Mouse (Mus musculus): ENCODE data around the gene Snrnp200. TPM values are rescaled to one million over a fixed set of nuclear protein-coding genes. Genes with fewer than 3 reads are reported as not detected.
"Not testable (repeated sequence)": the region's sequence is repeated elsewhere in the genome, so short reads cannot be mapped to it uniquely, and the experiment has no call there.

Gene Snrnp200
- total RNA-seq (2014; rRNA removed) (95.1 and 106 TPM in 2 replicates), polyA plus RNA-seq (2015; fragmentation: Nextera tagmentation; extraction: Ambion mirVana) (32.5 and 32.9 TPM in 2 replicates)

DNA sequence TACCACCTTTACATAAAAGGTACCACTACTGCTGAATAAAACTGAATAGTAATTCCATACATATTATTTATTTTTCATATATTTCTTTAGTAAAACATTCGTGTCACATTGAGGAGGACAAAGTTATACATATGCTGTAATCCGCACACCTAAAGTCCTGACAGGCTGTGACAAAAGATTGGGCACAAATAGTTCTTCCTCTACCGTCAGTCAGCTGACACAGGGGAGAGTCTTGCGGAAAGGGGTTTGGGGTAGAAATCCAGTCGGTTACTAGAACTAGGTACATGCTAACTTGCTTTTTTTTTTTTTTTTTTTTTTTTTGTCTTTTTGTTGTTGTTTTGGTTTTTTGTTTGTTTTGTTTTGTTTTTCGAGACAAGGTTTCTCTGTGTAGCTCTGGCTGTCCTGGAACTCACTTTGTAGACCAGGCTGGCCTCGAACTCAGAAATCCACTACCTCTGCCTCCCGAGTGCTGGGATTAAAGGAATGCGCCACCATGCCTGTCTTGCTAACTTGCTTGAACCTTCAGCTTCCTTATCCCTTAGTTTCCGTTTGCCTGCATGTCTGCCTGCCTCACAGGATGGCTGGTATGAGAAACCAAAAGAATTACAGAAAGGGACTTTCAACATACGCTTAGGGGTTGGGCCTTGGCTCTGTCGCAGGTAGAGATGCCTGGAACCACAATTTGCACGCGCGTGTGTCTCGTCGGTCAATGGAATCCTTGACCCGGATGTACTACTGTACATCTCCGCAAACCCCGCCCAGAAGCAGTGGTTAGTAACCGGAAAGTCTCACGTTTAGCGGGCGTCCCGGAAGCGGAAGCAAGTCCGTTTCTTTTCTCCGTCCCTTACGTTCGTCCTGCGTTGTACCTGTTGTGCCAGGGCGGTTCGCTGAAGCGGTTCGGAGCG lies at the start of gene Snrnp200, which contains the start of gene 1810024B03Rik:
Snrnp200 (plus strand) TSS at position 840 of the 905 bp plus-strand sequence.
1810024B03Rik (minus strand) TSS at position 734 of the 905 bp plus-strand sequence.
- Histone ChIP-seq H3K4me1 (ENCODE audit: insufficient read depth, low read length) (0 out of 2 replicates have a peak, but pooled peaks cover 6% of the 10 kb centered on the region), H3K9me3 (ENCODE audit: low read length) (no peaks in the 10 kb centered on the region), H3K4me2 (ENCODE audit: low read depth, low read length, poor library complexity, severe bottlenecking) (peak within 1 kb of the TSS; percentile 76), H3K27me3 (ENCODE audit: insufficient read depth, low read length) (no peaks in the 10 kb centered on the region), H3K36me3 (ENCODE audit: insufficient read depth, low read length) (peaks cover 24% of the 10 kb centered on the region), H3K27ac (ENCODE audit: low read depth, low read length) (peak within 1 kb of the TSS; percentile 73), H3K9ac (replicated peaks; ENCODE audit: low read length, poor library complexity, severe bottlenecking) (peak within 1 kb of the TSS; percentile 80), H3K4me3 (ENCODE audit: low read depth, low read length) (peak within 1 kb of the TSS; percentile 82)
- ATAC-seq (ENCODE audit: low FRiP score) (peak; percentile 97), DNase-seq (ENCODE audit: low spot score) (peak; percentile 98)
- TF ChIP-seq CTCF (IDR thresholded peaks at IDR 0.05), result no peak
- 13% methylated on average over 36 of the region's 36 CpGs for whole genome bisulfite sequencing

DNA sequence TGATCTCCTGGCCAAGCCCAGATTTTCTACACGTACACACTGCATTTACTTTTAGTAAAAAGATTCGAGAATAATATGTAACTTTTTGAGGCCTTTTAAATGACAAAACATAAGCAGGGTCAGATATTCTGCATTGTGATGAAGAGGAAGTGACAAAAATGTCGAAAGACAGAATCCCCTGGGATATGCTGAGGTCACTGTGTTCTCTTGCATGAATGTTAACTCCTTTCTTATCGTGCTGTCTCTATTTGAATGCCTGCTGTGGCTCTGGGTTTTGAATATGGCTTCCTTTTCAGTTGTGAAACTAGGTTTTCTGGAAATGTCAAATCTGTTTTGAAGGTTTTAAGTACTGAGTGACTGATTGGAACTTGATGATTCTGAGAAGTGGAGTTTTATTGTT lies 42.5 kb upstream of the Snrnp200 start:
- Histone ChIP-seq H3K27ac (ENCODE audit: low read depth, low read length) (no peak overlapping the region), H3K4me1 (ENCODE audit: insufficient read depth, low read length) (no peaks in the 10 kb centered on the region), H3K9ac (replicated peaks; ENCODE audit: low read length, poor library complexity, severe bottlenecking) (no peak overlapping the region), H3K36me3 (ENCODE audit: insufficient read depth, low read length) (no peaks in the 10 kb centered on the region), H3K27me3 (ENCODE audit: insufficient read depth, low read length) (no peaks in the 10 kb centered on the region), H3K4me3 (ENCODE audit: low read depth, low read length) (no peak overlapping the region), H3K4me2 (ENCODE audit: low read depth, low read length, poor library complexity, severe bottlenecking) (no peak overlapping the region), H3K9me3 (ENCODE audit: low read length) (no peaks in the 10 kb centered on the region)
- ATAC-seq (ENCODE audit: low FRiP score) (no peak), DNase-seq (ENCODE audit: low spot score) (no peak)
- WGBS, result 58% methylated on average over 4 of the region's 4 CpGs
- no peak for TF ChIP-seq CTCF (IDR thresholded peaks at IDR 0.05)

DNA sequence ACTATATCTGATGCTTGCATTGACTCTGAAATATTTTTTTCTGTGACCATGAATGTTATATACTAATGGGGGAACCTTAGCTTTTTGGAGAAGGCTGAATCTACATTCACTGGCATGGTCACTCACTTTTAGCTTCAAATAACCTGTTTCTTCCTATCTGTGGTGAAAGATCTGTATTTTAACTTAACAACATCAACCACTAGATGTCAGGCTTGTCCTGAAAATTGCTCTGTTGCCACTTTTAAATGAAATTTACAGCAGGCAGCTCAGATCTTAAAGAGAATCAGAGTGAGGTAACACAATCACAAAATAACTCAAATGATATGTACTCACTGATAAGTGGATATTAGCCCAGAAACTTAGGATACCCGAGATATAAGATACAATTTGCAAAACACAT lies 41.9 kb upstream of the Snrnp200 start:
- H3K36me3 ChIP-seq (ENCODE audit: insufficient read depth, low read length); H3K4me3 ChIP-seq (ENCODE audit: low read depth, low read length); H3K27me3 ChIP-seq (ENCODE audit: insufficient read depth, low read length); H3K4me1 ChIP-seq (ENCODE audit: insufficient read depth, low read length); H3K27ac ChIP-seq (ENCODE audit: low read depth, low read length); H3K4me2 ChIP-seq (ENCODE audit: low read depth, low read length, poor library complexity, severe bottlenecking); H3K9ac ChIP-seq (replicated peaks; ENCODE audit: low read length, poor library complexity, severe bottlenecking); ATAC-seq (ENCODE audit: low FRiP score); H3K9me3 ChIP-seq (ENCODE audit: low read length): not testable (repeated sequence)
- peak; percentile 71 for TF ChIP-seq CTCF (IDR thresholded peaks at IDR 0.05)
- peak; percentile 79 for DNase-seq (ENCODE audit: low spot score)
- WGBS, result 6% methylated on average over 1 of the region's 1 CpGs

DNA sequence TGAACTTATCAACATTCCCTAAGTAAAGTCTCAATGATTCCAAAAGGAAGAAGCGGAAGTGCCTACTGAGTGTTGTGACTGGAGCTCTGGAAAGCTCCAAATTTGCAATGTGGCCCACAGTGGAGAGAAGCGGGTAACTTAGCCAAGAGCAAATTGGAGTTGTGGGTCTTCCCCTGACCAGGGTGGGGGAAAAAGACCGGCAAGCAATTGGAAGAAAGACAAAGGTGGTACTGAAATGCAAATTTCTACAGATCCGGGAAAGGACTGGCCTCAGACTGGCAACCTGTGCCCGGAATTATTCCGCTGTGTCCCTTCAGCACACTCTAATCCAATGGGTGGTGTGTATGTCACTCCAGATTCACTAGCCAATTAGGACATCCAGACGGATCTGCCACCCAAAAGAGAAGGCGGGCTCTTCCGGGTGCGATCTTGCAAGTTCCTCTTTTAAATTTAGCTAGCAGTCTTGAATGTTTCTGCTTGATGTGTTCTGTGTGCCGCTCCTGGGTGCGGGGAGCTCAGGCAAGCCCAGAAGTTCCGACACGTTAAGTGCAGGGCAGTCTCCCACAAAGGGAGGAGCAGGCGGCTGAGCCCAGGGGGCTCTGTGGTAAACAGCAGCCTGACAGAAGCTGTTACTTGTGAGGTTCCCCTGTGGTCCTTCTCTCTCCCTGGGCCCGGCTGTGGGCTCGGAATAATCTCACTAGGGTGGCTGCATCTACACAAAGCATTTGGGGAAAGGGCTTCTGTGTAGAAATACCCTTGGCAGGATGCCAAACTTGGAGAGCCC lies 25.4 kb upstream of the Snrnp200 start:
- H3K9me3 ChIP-seq (ENCODE audit: low read length), result no peaks in the 10 kb centered on the region
- no peaks in the 10 kb centered on the region for H3K36me3 ChIP-seq (ENCODE audit: insufficient read depth, low read length)
- no peaks in the 10 kb centered on the region for H3K4me1 ChIP-seq (ENCODE audit: insufficient read depth, low read length)
- no peaks in the 10 kb centered on the region for H3K27me3 ChIP-seq (ENCODE audit: insufficient read depth, low read length)
- DNase-seq (ENCODE audit: low spot score) (peak; percentile 95), ATAC-seq (ENCODE audit: low FRiP score) (peak; percentile 100)
- peak overlapping the region; percentile 66 for H3K9ac ChIP-seq (replicated peaks; ENCODE audit: low read length, poor library complexity, severe bottlenecking)
- peak overlapping the region; percentile 54 for H3K4me3 ChIP-seq (ENCODE audit: low read depth, low read length)
- WGBS, result 2% methylated on average over 17 of the region's 17 CpGs
- H3K4me2 ChIP-seq (ENCODE audit: low read depth, low read length, poor library complexity, severe bottlenecking), result peak overlapping the region; percentile 71
- TF ChIP-seq CTCF (IDR thresholded peaks at IDR 0.05), result no peak
- peak overlapping the region; percentile 80 for H3K27ac ChIP-seq (ENCODE audit: low read depth, low read length)

DNA sequence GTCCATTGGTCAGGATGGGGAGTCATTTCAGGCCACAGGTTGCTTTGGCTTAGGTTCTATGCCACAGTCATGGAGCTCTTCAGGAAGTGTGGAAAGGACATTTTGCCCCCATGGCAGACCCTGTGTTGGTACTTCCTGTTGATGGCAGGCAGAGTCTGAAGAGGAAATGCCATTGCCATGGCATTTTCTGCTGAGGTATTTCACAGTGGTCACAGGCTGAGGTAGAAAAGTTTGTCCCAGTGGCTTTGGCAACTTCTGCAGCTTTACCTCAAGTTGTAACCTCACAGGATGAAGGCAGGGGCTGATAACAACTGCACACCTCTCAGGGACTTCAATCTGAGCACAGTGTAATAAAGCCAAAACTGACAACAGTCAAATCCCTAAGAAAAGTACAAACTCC lies 18.6 kb upstream of the Snrnp200 start:
- ATAC-seq (ENCODE audit: low FRiP score) (no peak), DNase-seq (ENCODE audit: low spot score) (no peak)
- no peak overlapping the region for H3K27ac ChIP-seq (ENCODE audit: low read depth, low read length)
- no peaks in the 10 kb centered on the region for H3K4me1 ChIP-seq (ENCODE audit: insufficient read depth, low read length)
- H3K9me3 ChIP-seq (ENCODE audit: low read length), result no peaks in the 10 kb centered on the region
- no peak for TF ChIP-seq CTCF (IDR thresholded peaks at IDR 0.05)
- H3K4me2 ChIP-seq (ENCODE audit: low read depth, low read length, poor library complexity, severe bottlenecking), result no peak overlapping the region
- H3K27me3 ChIP-seq (ENCODE audit: insufficient read depth, low read length), result 0 out of 2 replicates have a peak, but pooled peaks cover 4% of the 10 kb centered on the region
- H3K4me3 ChIP-seq (ENCODE audit: low read depth, low read length), result no peak overlapping the region
- no peak overlapping the region for H3K9ac ChIP-seq (replicated peaks; ENCODE audit: low read length, poor library complexity, severe bottlenecking)
- no peaks in the 10 kb centered on the region for H3K36me3 ChIP-seq (ENCODE audit: insufficient read depth, low read length)
